Mouse (Mus musculus): ENCODE data around the gene Anapc1.

Anapc1 gene

GRCm38 (mm10) chr2:128686921-128687557 lies at the start of gene Anapc1:
Gene Anapc1 (minus strand): TSS chr2:128687391.
- peak; percentile 83 for DNase-seq (ENCODE audit: low spot score)

- no peak for DNase-seq (ENCODE audit: low spot score)
These were observed 47.9 kb upstream of the Anapc1 start for GRCm38 (mm10) chr2:128735089-128735488.

GRCm38 (mm10) chr2:128731951-128732350 lies 44.8 kb upstream of the Anapc1 start:
- no peak for DNase-seq (ENCODE audit: low spot score)

- no peak for DNase-seq (ENCODE audit: low spot score)
These were observed 44.3 kb upstream of the Anapc1 start for GRCm38 (mm10) chr2:128731514-128731913.

GRCm38 (mm10) chr2:128729141-128729540 lies 42.0 kb upstream of the Anapc1 start:
- no peak for DNase-seq (ENCODE audit: low spot score)

- no peak for DNase-seq (ENCODE audit: low spot score)
These were observed 40.9 kb upstream of the Anapc1 start for GRCm38 (mm10) chr2:128728066-128728465.

- DNase-seq (ENCODE audit: low spot score), result no peak
These were observed 40.4 kb upstream of the Anapc1 start for GRCm38 (mm10) chr2:128727552-128727951.

GRCm38 (mm10) chr2:128726626-128727025 lies 39.4 kb upstream of the Anapc1 start:
- no peak for DNase-seq (ENCODE audit: low spot score)

- DNase-seq (ENCODE audit: low spot score), result no peak
These were observed 38.9 kb upstream of the Anapc1 start for GRCm38 (mm10) chr2:128726067-128726466.

GRCm38 (mm10) chr2:128722106-128722710 lies 35.0 kb upstream of the Anapc1 start:
- DNase-seq (ENCODE audit: low spot score), result no peak

GRCm38 (mm10) chr2:128719380-128719779 lies 32.2 kb upstream of the Anapc1 start:
- DNase-seq (ENCODE audit: low spot score), result no peak

- no peak for DNase-seq (ENCODE audit: low spot score)
These were observed 28.8 kb upstream of the Anapc1 start for GRCm38 (mm10) chr2:128715979-128716378.

- DNase-seq (ENCODE audit: low spot score), result no peak
These were observed 27.6 kb upstream of the Anapc1 start for GRCm38 (mm10) chr2:128714724-128715241.

GRCm38 (mm10) chr2:128713548-128714003 lies 26.4 kb upstream of the Anapc1 start:
- DNase-seq (ENCODE audit: low spot score), result peak; percentile 36

GRCm38 (mm10) chr2:128712940-128713339 lies 25.7 kb upstream of the Anapc1 start:
- DNase-seq (ENCODE audit: low spot score), result no peak

- DNase-seq (ENCODE audit: low spot score), result no peak
These were observed 23.4 kb upstream of the Anapc1 start for GRCm38 (mm10) chr2:128710609-128711008.

- DNase-seq (ENCODE audit: low spot score), result no peak
These were observed 22.1 kb upstream of the Anapc1 start for GRCm38 (mm10) chr2:128709264-128709663.

GRCm38 (mm10) chr2:128704474-128704873 lies 17.3 kb upstream of the Anapc1 start:
- no peak for DNase-seq (ENCODE audit: low spot score)

GRCm38 (mm10) chr2:128699201-128699885 lies 12.2 kb upstream of the Anapc1 start:
- DNase-seq (ENCODE audit: low spot score), result peak; percentile 39

GRCm38 (mm10) chr2:128698693-128699181 lies 11.5 kb upstream of the Anapc1 start, which contains the start of gene Mertk:
Gene Mertk (plus strand): TSS chr2:128698956.
- peak; percentile 89 for DNase-seq (ENCODE audit: low spot score)

GRCm38 (mm10) chr2:128698140-128698692 lies 11.0 kb upstream of the Anapc1 start:
- peak; percentile 82 for DNase-seq (ENCODE audit: low spot score)

GRCm38 (mm10) chr2:128697566-128697965 lies 10.4 kb upstream of the Anapc1 start:
- DNase-seq (ENCODE audit: low spot score), result no peak
